Mouse (Mus musculus): ENCODE data around the gene Zfp553. TPM values are rescaled to one million over a fixed set of nuclear protein-coding genes. Genes with fewer than 3 reads are reported as not detected.

Gene Zfp553
- polyA plus RNA-seq, 1 experiment = 16.6 TPM

- H3K27ac ChIP-seq (ENCODE audit: insufficient read depth, low read length) = no peak overlapping the region
- DNase-seq = peak; percentile 76 to 85
Measured at GRCm38 (mm10) chr7:127228615-127229303, 4.1 kb upstream of the Zfp553 start.

GRCm38 (mm10) chr7:127231376-127231775, 1.5 kb upstream of the Zfp553 start:
- no peak for TF ChIP-seq POLR2A (IDR thresholded peaks at IDR 0.05; ENCODE audit: borderline replicate concordance, insufficient read depth, low read length)
- TF ChIP-seq CTCF (IDR thresholded peaks at IDR 0.05; ENCODE audit: borderline replicate concordance, insufficient read depth, low read depth, low read length) = no peak
- 20% methylated on average over 3 of the region's 3 CpGs for WGBS
- DNase-seq = no peak
- Histone ChIP-seq H3K27ac (ENCODE audit: insufficient read depth, low read length) (no peak overlapping the region), H3K27me3 (ENCODE audit: control insufficient read depth, insufficient read depth, low read length) (no peaks in the 10 kb centered on the region), H3K4me3 (replicated peaks; ENCODE audit: insufficient read depth, low read depth, low read length) (peak overlapping the region; percentile 86), H3K4me1 (ENCODE audit: control insufficient read depth, insufficient read depth, low read length) (peaks cover 8% of the 10 kb centered on the region; the same call in 1 of the 2 replicates)

More at GRCm38 (mm10) chr7:127228615-127229303, 4.1 kb upstream of the Zfp553 start:
- H3K27me3 ChIP-seq (ENCODE audit: control insufficient read depth, insufficient read depth, low read length) = no peaks in the 10 kb centered on the region
- H3K4me1 ChIP-seq (ENCODE audit: control insufficient read depth, insufficient read depth, low read length) = peaks cover 8% of the 10 kb centered on the region; the same call in 1 of the 2 replicates
- no peak overlapping the region for H3K4me3 ChIP-seq (replicated peaks; ENCODE audit: insufficient read depth, low read depth, low read length)
- 55% methylated on average over 4 of the region's 4 CpGs for WGBS
- no peak for TF ChIP-seq POLR2A (IDR thresholded peaks at IDR 0.05; ENCODE audit: borderline replicate concordance, insufficient read depth, low read length)
- TF ChIP-seq CTCF (IDR thresholded peaks at IDR 0.05; ENCODE audit: borderline replicate concordance, insufficient read depth, low read depth, low read length) = peak; percentile 91

GRCm38 (mm10) chr7:127231826-127232621, 837 bp upstream of the Zfp553 start:
- H3K27me3 ChIP-seq (ENCODE audit: control insufficient read depth, insufficient read depth, low read length) = no peaks in the 10 kb centered on the region
- peaks cover 8% of the 10 kb centered on the region; the same call in 1 of the 2 replicates for H3K4me1 ChIP-seq (ENCODE audit: control insufficient read depth, insufficient read depth, low read length)
- no peak for DNase-seq
- no peak for TF ChIP-seq POLR2A (IDR thresholded peaks at IDR 0.05; ENCODE audit: borderline replicate concordance, insufficient read depth, low read length)
- TF ChIP-seq CTCF (IDR thresholded peaks at IDR 0.05; ENCODE audit: borderline replicate concordance, insufficient read depth, low read depth, low read length) = no peak
- peak overlapping the region; percentile 77 for H3K27ac ChIP-seq (ENCODE audit: insufficient read depth, low read length)
- 1% methylated on average over 20 of the region's 20 CpGs for WGBS
- peak overlapping the region; percentile 86 for H3K4me3 ChIP-seq (replicated peaks; ENCODE audit: insufficient read depth, low read depth, low read length)

- H3K4me3 ChIP-seq (replicated peaks; ENCODE audit: insufficient read depth, low read depth, low read length) = peak overlapping the region; percentile 84
- H3K4me1 ChIP-seq (ENCODE audit: control insufficient read depth, insufficient read depth, low read length) = peaks cover 8% of the 10 kb centered on the region; the same call in 1 of the 2 replicates
- TF ChIP-seq POLR2A (IDR thresholded peaks at IDR 0.05; ENCODE audit: borderline replicate concordance, insufficient read depth, low read length) (no peak), CTCF (IDR thresholded peaks at IDR 0.05; ENCODE audit: borderline replicate concordance, insufficient read depth, low read depth, low read length) (no peak)
- WGBS = under 1% methylated on average over 27 of the region's 27 CpGs
- H3K27ac ChIP-seq (ENCODE audit: insufficient read depth, low read length) = peak overlapping the region; percentile 53
- no peak for DNase-seq
- H3K27me3 ChIP-seq (ENCODE audit: control insufficient read depth, insufficient read depth, low read length) = no peaks in the 10 kb centered on the region
Measured at GRCm38 (mm10) chr7:127233368-127233749, 498 bp downstream of the Zfp553 start.

GRCm38 (mm10) chr7:127233765-127234164, 904 bp downstream of the Zfp553 start:
- 4% methylated on average over 9 of the region's 9 CpGs for WGBS
- no peak for DNase-seq
- TF ChIP-seq CTCF (IDR thresholded peaks at IDR 0.05; ENCODE audit: borderline replicate concordance, insufficient read depth, low read depth, low read length) = no peak
- TF ChIP-seq POLR2A (IDR thresholded peaks at IDR 0.05; ENCODE audit: borderline replicate concordance, insufficient read depth, low read length) = no peak
- Histone ChIP-seq H3K27me3 (ENCODE audit: control insufficient read depth, insufficient read depth, low read length) (no peaks in the 10 kb centered on the region), H3K4me1 (ENCODE audit: control insufficient read depth, insufficient read depth, low read length) (peaks cover 8% of the 10 kb centered on the region; the same call in 1 of the 2 replicates), H3K4me3 (replicated peaks; ENCODE audit: insufficient read depth, low read depth, low read length) (peak overlapping the region; percentile 84), H3K27ac (ENCODE audit: insufficient read depth, low read length) (no peak overlapping the region)

- no peak overlapping the region for H3K4me3 ChIP-seq (replicated peaks; ENCODE audit: insufficient read depth, low read depth, low read length)
- WGBS = 94% methylated on average over 2 of the region's 2 CpGs
- no peak overlapping the region for H3K27ac ChIP-seq (ENCODE audit: insufficient read depth, low read length)
- peaks cover 8% of the 10 kb centered on the region; the same call in 1 of the 2 replicates for H3K4me1 ChIP-seq (ENCODE audit: control insufficient read depth, insufficient read depth, low read length)
- DNase-seq = no peak
- TF ChIP-seq CTCF (IDR thresholded peaks at IDR 0.05; ENCODE audit: borderline replicate concordance, insufficient read depth, low read depth, low read length) = no peak
- no peak for TF ChIP-seq POLR2A (IDR thresholded peaks at IDR 0.05; ENCODE audit: borderline replicate concordance, insufficient read depth, low read length)
- H3K27me3 ChIP-seq (ENCODE audit: control insufficient read depth, insufficient read depth, low read length) = no peaks in the 10 kb centered on the region
Measured at GRCm38 (mm10) chr7:127234777-127235176, 1.9 kb downstream of the Zfp553 start.

- no peaks in the 10 kb centered on the region for H3K27me3 ChIP-seq (ENCODE audit: control insufficient read depth, insufficient read depth, low read length)
- 24% methylated on average over 2 of the region's 2 CpGs for WGBS
- H3K27ac ChIP-seq (ENCODE audit: insufficient read depth, low read length) = peak overlapping the region; percentile 76
- no peak for DNase-seq
- H3K4me1 ChIP-seq (ENCODE audit: control insufficient read depth, insufficient read depth, low read length) = peaks cover 16% of the 10 kb centered on the region
- peak overlapping the region; percentile 63 for H3K4me3 ChIP-seq (replicated peaks; ENCODE audit: insufficient read depth, low read depth, low read length)
- TF ChIP-seq CTCF (IDR thresholded peaks at IDR 0.05; ENCODE audit: borderline replicate concordance, insufficient read depth, low read depth, low read length) (no peak), POLR2A (IDR thresholded peaks at IDR 0.05; ENCODE audit: borderline replicate concordance, insufficient read depth, low read length) (no peak)
Measured at GRCm38 (mm10) chr7:127243361-127243867, 10.6 kb downstream of the Zfp553 start.
